Mouse (Mus musculus) liver, embryonic 11.5 days (tissue): ENCODE measurements around the gene Pcnx2. TPM values are rescaled to one million over a fixed set of nuclear protein-coding genes. Genes with fewer than 3 reads are reported as not detected.

Experiments
- ATAC-seq: fragments of 200-750 bp; cut with Nextera tagmentation; replicated peaks from 2 replicates; pipeline ENCODE4 v1.8.0; 2017; ENCODE audit warnings: moderate number of reproducible peaks, mild to moderate bottlenecking, moderate TSS enrichment, moderate library complexity; ENCODE audit not compliant: low FRiP score
- DNase-seq: peaks from one replicate; pipeline ENCODE4 v3.0.0-alpha.2; 2017; ENCODE audit warnings: low spot score
- H3K27ac ChIP-seq: fragments of 300-500 bp; sonication (generic); 2 replicates; pipeline ENCODE4 v1.5.1; 2014; ENCODE audit warnings: mild to moderate bottlenecking, low read depth, low read length, control low read depth
- H3K27me3 ChIP-seq: fragments of 300-500 bp; sonication (generic); replicated peaks from 2 replicates; pipeline ENCODE4 v1.6.1; 2014; ENCODE audit warnings: low read length, mixed read lengths; ENCODE audit not compliant: control insufficient read depth, insufficient read depth
- H3K36me3 ChIP-seq: fragments of 300-500 bp; sonication (generic); 2 replicates; pipeline ENCODE4 v1.6.1; 2014; ENCODE audit warnings: mild to moderate bottlenecking, low read length, moderate library complexity, mixed read lengths; ENCODE audit not compliant: control insufficient read depth, insufficient read depth
- H3K4me1 ChIP-seq: fragments of 300-500 bp; sonication (generic); replicated peaks from 2 replicates; pipeline ENCODE4 v1.6.1; 2014; ENCODE audit warnings: low read length, mixed read lengths; ENCODE audit not compliant: control insufficient read depth, insufficient read depth
- H3K4me2 ChIP-seq: fragments of 300-500 bp; sonication (generic); 2 replicates; pipeline ENCODE4 v1.6.1; 2014; ENCODE audit warnings: mild to moderate bottlenecking, control low read depth, moderate library complexity
- H3K4me3 ChIP-seq: fragments of 300-500 bp; sonication (generic); 2 replicates; pipeline ENCODE4 v1.5.1; 2014; ENCODE audit warnings: low read depth, low read length, control low read depth
- H3K9ac ChIP-seq: fragments of 300-500 bp; sonication (generic); 2 replicates; pipeline ENCODE4 v1.6.1; 2014; ENCODE audit warnings: low read depth, low read length, control low read depth
- H3K9me3 ChIP-seq: fragments of 300-500 bp; sonication (generic); 2 replicates; pipeline ENCODE4 v1.6.1; 2016; ENCODE audit warnings: low read length, inconsistent platforms, mixed read lengths; ENCODE audit not compliant: control insufficient read depth
- WGBS: fragments of 180-500 bp; shearing (Covaris S2); extraction: QIAGEN DNeasy Blood & Tissue Kit; methylation state at CpG from one replicate; pipeline ENCODE4 v1.1.7; 2014; 5-methylcytosine and 5-hydroxymethylcytosine counted together
- polyA plus RNA-seq: library from polyadenylated mRNA; unstranded; fragments of >200 nt; fragmentation: Nextera tagmentation; extraction: Ambion mirVana; gene quantifications from 2 replicates; pipeline ENCODE4 v1.2.1, GENCODE M21; 2014

The Pcnx2 gene
- polyA plus RNA-seq, 1 experiment from 2014 or later = 0.67 TPM

DNA sequence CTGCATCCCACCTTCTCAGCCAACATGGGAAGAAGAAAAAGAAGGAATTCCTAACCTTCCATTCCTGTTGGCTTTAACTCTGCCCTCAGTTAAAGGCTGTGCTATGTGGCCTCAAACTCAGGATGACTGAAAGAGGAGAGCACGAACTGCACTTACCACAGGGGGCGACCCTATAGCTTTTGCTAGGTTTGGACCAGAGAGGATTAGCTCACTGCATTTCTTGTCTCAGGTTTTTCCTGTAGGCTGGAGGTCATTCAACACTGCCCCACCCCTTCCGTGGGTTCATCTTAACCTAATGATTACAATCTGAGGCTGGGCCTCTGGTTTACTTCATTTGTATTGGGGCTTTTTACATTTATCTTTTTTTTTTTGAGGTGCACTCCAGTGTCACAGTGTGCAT lies 123.1 kb downstream of the Pcnx2 start:
- no peak for DNase-seq
- WGBS = 48% methylated on average over 3 of the region's 3 CpGs

DNA sequence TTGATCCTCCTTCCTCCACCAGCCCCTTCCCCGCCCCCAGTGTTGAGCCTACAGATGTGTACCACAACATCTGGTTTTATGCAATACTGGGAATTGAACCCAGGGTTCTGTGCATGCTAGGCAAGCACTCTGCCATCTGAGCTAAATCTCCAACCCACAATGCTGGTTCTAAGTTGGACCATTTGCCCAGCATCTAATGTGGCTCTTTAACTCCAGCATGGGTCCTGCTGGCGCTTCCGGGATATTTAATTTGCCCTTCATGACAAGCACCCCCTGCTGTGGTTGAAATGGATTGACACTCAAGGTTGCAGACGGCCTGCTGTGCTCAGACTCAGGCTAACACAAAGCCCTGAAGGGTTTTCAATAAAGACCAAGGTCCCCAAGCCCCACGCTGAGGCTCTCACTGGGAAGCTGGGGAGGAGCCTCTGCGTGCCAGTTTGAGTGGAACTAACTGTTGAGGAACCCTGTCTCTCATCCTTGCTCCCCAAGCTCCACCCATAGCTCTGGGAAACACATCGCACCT lies 124.8 kb downstream of the Pcnx2 start:
- ATAC-seq = no peak
- H3K27ac ChIP-seq = no peak overlapping the region
- no peaks in the 10 kb centered on the region for H3K9me3 ChIP-seq
- no peaks in the 10 kb centered on the region for H3K36me3 ChIP-seq
- WGBS = 56% methylated on average over 7 of the region's 7 CpGs
- no peak overlapping the region for H3K4me3 ChIP-seq
- no peaks in the 10 kb centered on the region for H3K27me3 ChIP-seq
- H3K9ac ChIP-seq = no peak overlapping the region
- no peak for DNase-seq
- H3K4me1 ChIP-seq = peaks cover 9% of the 10 kb centered on the region
- H3K4me2 ChIP-seq = no peak overlapping the region

More for the DNA sequence above, 123.1 kb downstream of the Pcnx2 start:
- no peak for ATAC-seq
- Histone ChIP-seq H3K27ac (no peak overlapping the region), H3K4me3 (no peak overlapping the region), H3K4me2 (no peak overlapping the region), H3K27me3 (no peaks in the 10 kb centered on the region), H3K9me3 (no peaks in the 10 kb centered on the region), H3K36me3 (no peaks in the 10 kb centered on the region), H3K9ac (no peak overlapping the region), H3K4me1 (peaks cover 12% of the 10 kb centered on the region)

DNA sequence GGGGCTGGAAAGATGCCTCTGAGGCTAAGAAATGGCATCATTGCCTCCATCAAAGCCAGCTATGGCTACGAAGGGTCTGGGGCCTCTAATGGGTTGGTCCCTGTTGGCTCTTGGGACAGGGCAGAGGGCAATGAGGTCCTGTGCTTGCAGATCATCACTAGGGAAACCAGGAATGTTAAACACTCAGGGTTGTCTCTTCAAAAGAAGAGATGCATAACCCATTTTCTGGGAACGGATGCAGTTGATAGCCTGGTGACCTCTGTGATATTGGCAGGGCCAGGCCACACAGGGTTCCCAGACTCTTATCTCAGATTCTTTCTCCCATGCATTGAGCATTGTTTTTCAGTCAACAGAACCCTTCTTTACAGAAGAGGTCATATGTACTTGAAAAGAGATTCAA lies 125.8 kb downstream of the Pcnx2 start:
- no peaks in the 10 kb centered on the region for H3K27me3 ChIP-seq
- no peaks in the 10 kb centered on the region for H3K36me3 ChIP-seq
- no peak for DNase-seq
- peak; percentile 49; the same call in 1 of the 2 replicates for ATAC-seq
- WGBS = 34% methylated on average over 2 of the region's 2 CpGs
- no peaks in the 10 kb centered on the region for H3K9me3 ChIP-seq
- H3K4me2 ChIP-seq = no peak overlapping the region
- H3K4me3 ChIP-seq = no peak overlapping the region
- H3K27ac ChIP-seq = no peak overlapping the region
- H3K9ac ChIP-seq = no peak overlapping the region
- peaks cover 3% of the 10 kb centered on the region; the same call in 1 of the 2 replicates for H3K4me1 ChIP-seq

DNA sequence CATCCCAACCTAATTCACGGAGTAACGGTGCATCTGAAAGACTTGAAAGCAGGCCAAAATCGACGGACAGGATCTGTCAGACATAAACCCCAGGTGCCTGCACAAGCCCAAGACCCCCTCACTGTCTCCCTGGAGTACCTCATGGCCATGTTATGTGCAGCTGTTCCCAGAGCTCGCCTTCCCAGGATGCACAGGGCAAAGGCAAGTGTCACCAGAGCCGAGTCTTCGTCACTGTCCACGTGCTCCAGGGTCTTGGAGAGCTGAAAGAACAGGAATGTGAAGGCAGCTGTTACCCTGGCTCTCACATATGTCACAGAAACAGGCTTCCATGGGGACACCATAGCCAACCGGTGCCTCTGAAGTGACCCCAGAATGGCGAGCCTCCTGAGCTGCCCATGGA lies 130.0 kb downstream of the Pcnx2 start:
- DNase-seq = no peak
- ATAC-seq = no peak
- Histone ChIP-seq H3K4me1 (0 out of 2 replicates have a peak, but pooled peaks cover 3% of the 10 kb centered on the region), H3K36me3 (no peaks in the 10 kb centered on the region), H3K4me2 (no peak overlapping the region), H3K27me3 (no peaks in the 10 kb centered on the region), H3K9ac (no peak overlapping the region), H3K9me3 (no peaks in the 10 kb centered on the region), H3K27ac (no peak overlapping the region), H3K4me3 (no peak overlapping the region)
- WGBS = 90% methylated on average over 10 of the region's 10 CpGs

DNA sequence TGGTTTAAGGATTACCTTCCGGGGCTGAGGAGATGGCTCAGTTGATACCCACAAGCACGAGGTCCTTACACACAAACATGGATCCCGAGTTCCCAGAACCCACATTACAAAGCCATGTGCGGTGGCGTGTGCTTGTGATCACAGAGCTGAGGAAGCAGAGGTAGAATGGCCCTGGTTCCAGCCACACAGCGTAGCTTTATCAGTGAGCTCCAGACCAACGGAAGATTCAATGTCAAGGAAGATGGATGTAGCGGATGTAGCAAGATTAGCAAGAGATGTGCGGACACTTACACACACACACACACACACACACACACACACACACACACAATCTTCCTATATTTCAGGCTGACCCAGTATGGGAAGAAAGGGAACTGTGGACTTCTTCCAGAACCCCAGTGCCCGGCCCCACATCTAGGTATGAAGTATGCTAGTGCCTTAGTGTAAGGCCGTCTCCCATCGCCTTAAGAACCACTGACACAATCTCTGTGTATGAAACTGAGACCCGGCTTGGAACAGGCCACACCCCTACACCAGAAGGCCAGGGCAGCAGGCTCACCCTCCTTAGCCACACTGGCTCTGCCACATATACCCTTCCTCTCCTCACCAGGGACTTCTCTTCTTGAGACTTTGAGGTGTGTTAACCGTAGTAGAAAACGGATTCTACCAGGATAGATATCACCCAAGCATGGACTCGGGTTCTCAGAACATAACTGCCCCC lies 134.9 kb downstream of the Pcnx2 start:
- Histone ChIP-seq H3K4me1 (0 out of 2 replicates have a peak, but pooled peaks cover 4% of the 10 kb centered on the region), H3K27me3 (no peaks in the 10 kb centered on the region), H3K27ac (peak overlapping the region; percentile 46; the same call in 1 of the 2 replicates), H3K9ac (no peak overlapping the region), H3K4me3 (no peak overlapping the region), H3K36me3 (no peaks in the 10 kb centered on the region), H3K9me3 (no peaks in the 10 kb centered on the region), H3K4me2 (no peak overlapping the region)
- DNase-seq (no peak), ATAC-seq (peak; percentile 76)
- 70% methylated on average over 16 of the region's 16 CpGs for WGBS

DNA sequence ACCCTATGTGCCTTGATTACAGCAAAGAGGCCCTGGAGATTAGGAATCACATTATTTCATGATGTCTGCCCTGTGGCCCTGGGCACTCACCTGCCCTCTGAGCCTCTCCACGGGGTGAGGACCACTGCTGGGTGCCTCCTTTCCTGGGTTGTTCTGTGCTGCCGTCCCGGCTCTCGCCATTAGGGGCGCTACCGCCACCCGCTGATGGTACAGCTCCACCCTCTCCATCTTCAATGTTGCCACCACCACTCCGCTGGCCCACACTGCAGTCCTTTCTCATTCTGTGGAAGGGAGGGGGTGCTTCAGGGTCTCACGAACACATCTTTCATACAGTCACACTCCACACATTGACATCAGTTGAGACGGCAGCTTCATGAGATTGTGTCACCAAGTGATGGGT lies 139.1 kb downstream of the Pcnx2 start:
- H3K4me2 ChIP-seq = no peak overlapping the region
- no peaks in the 10 kb centered on the region for H3K9me3 ChIP-seq
- no peaks in the 10 kb centered on the region for H3K36me3 ChIP-seq
- no peak; the same call in 1 of the 2 replicates for ATAC-seq
- no peak overlapping the region for H3K9ac ChIP-seq
- H3K4me3 ChIP-seq = no peak overlapping the region
- WGBS = 46% methylated on average over 10 of the region's 10 CpGs
- H3K27me3 ChIP-seq = no peaks in the 10 kb centered on the region
- peaks cover 4% of the 10 kb centered on the region; the same call in 1 of the 2 replicates for H3K4me1 ChIP-seq
- DNase-seq = no peak
- H3K27ac ChIP-seq = no peak overlapping the region

DNA sequence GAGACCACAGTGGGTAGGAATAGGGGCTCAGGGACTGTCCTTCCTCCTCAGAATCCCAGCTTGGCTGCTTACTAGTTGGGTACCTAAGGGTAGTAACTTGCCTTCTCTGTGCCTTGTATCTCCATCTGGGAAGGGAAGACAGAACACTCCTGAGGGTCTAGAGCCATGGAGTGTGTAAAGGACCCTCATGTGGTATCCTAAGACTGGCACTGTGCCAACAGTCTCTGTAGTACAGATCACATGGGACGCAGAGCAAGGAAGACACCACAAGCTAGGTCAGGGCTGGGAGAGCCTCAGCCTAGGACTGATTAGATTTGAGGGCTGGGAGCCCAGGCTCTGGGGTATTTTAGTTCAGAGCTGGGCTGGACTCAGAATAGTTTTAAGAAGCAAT lies 141.0 kb downstream of the Pcnx2 start:
- no peaks in the 10 kb centered on the region for H3K36me3 ChIP-seq
- DNase-seq = no peak
- H3K9me3 ChIP-seq = no peaks in the 10 kb centered on the region

DNA sequence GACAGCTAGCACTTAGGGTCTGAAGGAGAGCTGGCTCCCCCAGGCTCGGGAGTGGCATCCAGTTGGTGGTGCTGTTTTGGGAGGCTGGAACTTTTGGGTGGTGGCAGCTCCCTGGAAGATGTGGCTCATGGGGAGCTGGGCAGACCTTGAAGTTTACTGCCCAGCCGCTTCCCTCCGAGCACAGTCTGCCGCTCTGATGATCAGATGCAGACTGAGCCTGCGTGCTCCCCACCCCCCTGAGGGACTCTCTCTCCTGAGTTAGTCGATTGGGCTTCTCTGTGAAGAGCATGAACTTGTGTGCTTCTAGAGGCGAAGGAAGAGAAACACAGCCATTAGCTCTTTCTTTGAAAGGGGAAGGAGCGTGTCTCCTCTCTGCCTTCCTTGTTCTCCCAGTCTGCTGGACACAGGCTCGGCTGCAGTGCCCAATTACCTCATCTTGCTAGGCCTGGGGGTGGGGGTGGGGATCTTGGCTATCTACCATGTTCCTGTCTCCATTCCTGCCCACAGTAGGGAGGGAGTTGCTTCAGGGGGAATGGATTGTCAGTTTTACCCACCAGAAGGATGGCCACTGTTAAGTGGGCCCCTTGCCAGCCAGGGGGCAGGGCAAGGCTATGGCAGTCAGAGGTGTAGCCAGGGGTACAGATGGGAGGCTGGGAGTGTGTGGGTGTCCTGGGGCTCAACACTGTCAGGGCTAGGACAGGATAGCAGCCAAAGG lies 141.6 kb downstream of the Pcnx2 start:
- DNase-seq = no peak
- no peak overlapping the region for H3K27ac ChIP-seq

More for the DNA sequence above, 141.0 kb downstream of the Pcnx2 start:
- Histone ChIP-seq H3K4me2 (no peak overlapping the region), H3K9ac (no peak overlapping the region), H3K27me3 (no peaks in the 10 kb centered on the region), H3K4me3 (no peak overlapping the region), H3K27ac (no peak overlapping the region), H3K4me1 (no peaks in the 10 kb centered on the region; the same call in 1 of the 2 replicates)
- ATAC-seq = 0 out of 2 replicates have a peak, but pooled peaks have one; percentile 28
- WGBS = 59% methylated on average over 1 of the region's 1 CpGs

More for the DNA sequence above, 141.6 kb downstream of the Pcnx2 start:
- Histone ChIP-seq H3K4me2 (no peak overlapping the region), H3K4me1 (no peaks in the 10 kb centered on the region; the same call in 1 of the 2 replicates), H3K27me3 (no peaks in the 10 kb centered on the region), H3K9ac (no peak overlapping the region), H3K9me3 (no peaks in the 10 kb centered on the region), H3K36me3 (no peaks in the 10 kb centered on the region), H3K4me3 (no peak overlapping the region)
- 52% methylated on average over 9 of the region's 9 CpGs for WGBS
- ATAC-seq = no peak
